Mouse (Mus musculus): ENCODE data around the gene Rnf5.

DNA sequence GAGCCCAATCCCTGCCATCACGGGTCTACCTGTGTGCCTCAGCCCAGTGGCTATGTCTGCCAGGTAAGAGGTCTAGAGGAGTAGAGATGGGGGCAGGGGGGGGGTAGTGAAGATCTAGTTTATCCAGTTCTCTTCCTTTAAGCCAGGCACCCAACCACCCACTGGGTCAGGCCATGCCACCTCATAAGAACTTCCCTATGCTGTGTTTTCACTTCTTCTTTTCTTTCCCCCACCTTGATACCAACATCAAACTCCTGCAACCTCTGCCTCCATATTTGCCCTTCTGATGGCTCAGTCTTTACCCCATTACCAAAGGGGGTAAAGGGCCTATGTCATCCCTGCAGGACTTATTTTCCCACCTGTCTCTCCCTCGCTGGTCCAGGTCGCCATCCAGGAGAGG lies 25.4 kb downstream of the Rnf5 start:
- TF ChIP-seq CTCF (IDR thresholded peaks at IDR 0.05; ENCODE audit: borderline replicate concordance, control insufficient read depth, extremely low read depth, insufficient read depth, low read length, poor library complexity), result no peak
- no peak for TF ChIP-seq POLR2A (IDR thresholded peaks at IDR 0.05; ENCODE audit: control insufficient read depth, extremely low read depth, insufficient read depth, low read length, poor library complexity)
